Mouse (Mus musculus): ENCODE data around the gene B230217C12Rik. TPM values are rescaled to one million over a fixed set of nuclear protein-coding genes. Genes with fewer than 3 reads are reported as not detected.
"Not testable (repeated sequence)": the region's sequence is repeated elsewhere in the genome, so short reads cannot be mapped to it uniquely, and the experiment has no call there.

The B230217C12Rik gene
- polyA plus RNA-seq, 1 experiment from 2014 or later: 11.7 TPM

GRCm38 (mm10) chr11:97832001-97832400 lies 8.6 kb upstream of the B230217C12Rik start:
- no peak overlapping the region for H3K27ac ChIP-seq
- H3K4me3 ChIP-seq: no peak overlapping the region
- H3K9me3 ChIP-seq: no peaks in the 10 kb centered on the region
- H3K9ac ChIP-seq: no peak overlapping the region
- H3K27me3 ChIP-seq: no peaks in the 10 kb centered on the region
- H3K4me2 ChIP-seq (replicated peaks): no peak overlapping the region
- ATAC-seq (ENCODE audit: low FRiP score, low read depth): no peak
- peaks cover 91% of the 10 kb centered on the region for H3K36me3 ChIP-seq
- no peaks in the 10 kb centered on the region for H3K4me1 ChIP-seq
- 85% methylated on average over 11 of the region's 11 CpGs for WGBS

GRCm38 (mm10) chr11:97833352-97833751 lies 7.2 kb upstream of the B230217C12Rik start:
- Histone ChIP-seq H3K36me3 (peaks cover 92% of the 10 kb centered on the region), H3K27me3 (no peaks in the 10 kb centered on the region), H3K4me3 (no peak overlapping the region), H3K4me1 (no peaks in the 10 kb centered on the region), H3K9me3 (no peaks in the 10 kb centered on the region), H3K9ac (no peak overlapping the region), H3K27ac (no peak overlapping the region), H3K4me2 (replicated peaks) (no peak overlapping the region)
- ATAC-seq (ENCODE audit: low FRiP score, low read depth): no peak
- 87% methylated on average over 15 of the region's 15 CpGs for WGBS

DNA sequence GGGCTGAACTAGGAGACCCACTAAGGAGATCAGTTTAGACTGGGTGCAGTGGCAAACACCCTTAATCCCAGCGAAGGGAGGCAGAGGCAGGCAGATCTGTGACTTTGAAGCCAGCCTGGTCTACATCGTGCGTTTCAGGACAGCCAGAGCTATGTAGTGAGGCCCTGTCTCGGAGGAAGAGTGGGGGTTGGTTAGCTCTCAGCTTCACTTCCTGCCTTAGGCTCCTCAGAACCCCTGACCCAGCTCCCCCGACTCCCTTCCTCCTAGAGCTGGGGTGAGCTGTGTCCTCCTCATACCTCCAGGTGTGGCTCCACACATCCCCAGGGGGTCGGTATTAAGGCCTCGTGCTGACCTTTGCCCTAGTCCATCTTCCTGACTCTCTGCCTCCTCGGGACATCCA lies 4.0 kb upstream of the B230217C12Rik start:
- ATAC-seq (ENCODE audit: low FRiP score, low read depth): no peak

GRCm38 (mm10) chr11:97837051-97837450 lies 3.5 kb upstream of the B230217C12Rik start:
- not testable (repeated sequence) for ATAC-seq (ENCODE audit: low FRiP score, low read depth)

More for the DNA sequence above, 4.0 kb upstream of the B230217C12Rik start:
- H3K4me1 ChIP-seq: peaks cover 14% of the 10 kb centered on the region
- peaks cover 69% of the 10 kb centered on the region for H3K36me3 ChIP-seq
- 61% methylated on average over 8 of the region's 8 CpGs for WGBS
- no peak overlapping the region for H3K9ac ChIP-seq
- no peak overlapping the region for H3K27ac ChIP-seq
- H3K4me3 ChIP-seq: no peak overlapping the region
- H3K27me3 ChIP-seq: no peaks in the 10 kb centered on the region
- H3K9me3 ChIP-seq: no peaks in the 10 kb centered on the region
- no peak overlapping the region for H3K4me2 ChIP-seq (replicated peaks)

GRCm38 (mm10) chr11:97837641-97838149 lies 2.9 kb upstream of the B230217C12Rik start:
- WGBS: 82% methylated on average over 7 of the region's 7 CpGs
- Histone ChIP-seq H3K9ac (no peak overlapping the region), H3K36me3 (peaks cover 58% of the 10 kb centered on the region), H3K4me1 (peaks cover 22% of the 10 kb centered on the region), H3K9me3 (no peaks in the 10 kb centered on the region), H3K27ac (no peak overlapping the region), H3K4me3 (no peak overlapping the region), H3K4me2 (replicated peaks) (no peak overlapping the region), H3K27me3 (no peaks in the 10 kb centered on the region)
- no peak for ATAC-seq (ENCODE audit: low FRiP score, low read depth)

More at GRCm38 (mm10) chr11:97837051-97837450, 3.5 kb upstream of the B230217C12Rik start:
- not testable (repeated sequence) for H3K9me3 ChIP-seq; H3K9ac ChIP-seq; H3K27me3 ChIP-seq; H3K4me3 ChIP-seq; H3K4me2 ChIP-seq (replicated peaks); H3K27ac ChIP-seq
- Histone ChIP-seq H3K36me3 (peaks cover 64% of the 10 kb centered on the region), H3K4me1 (peaks cover 19% of the 10 kb centered on the region)
- 79% methylated on average over 9 of the region's 9 CpGs for WGBS

DNA sequence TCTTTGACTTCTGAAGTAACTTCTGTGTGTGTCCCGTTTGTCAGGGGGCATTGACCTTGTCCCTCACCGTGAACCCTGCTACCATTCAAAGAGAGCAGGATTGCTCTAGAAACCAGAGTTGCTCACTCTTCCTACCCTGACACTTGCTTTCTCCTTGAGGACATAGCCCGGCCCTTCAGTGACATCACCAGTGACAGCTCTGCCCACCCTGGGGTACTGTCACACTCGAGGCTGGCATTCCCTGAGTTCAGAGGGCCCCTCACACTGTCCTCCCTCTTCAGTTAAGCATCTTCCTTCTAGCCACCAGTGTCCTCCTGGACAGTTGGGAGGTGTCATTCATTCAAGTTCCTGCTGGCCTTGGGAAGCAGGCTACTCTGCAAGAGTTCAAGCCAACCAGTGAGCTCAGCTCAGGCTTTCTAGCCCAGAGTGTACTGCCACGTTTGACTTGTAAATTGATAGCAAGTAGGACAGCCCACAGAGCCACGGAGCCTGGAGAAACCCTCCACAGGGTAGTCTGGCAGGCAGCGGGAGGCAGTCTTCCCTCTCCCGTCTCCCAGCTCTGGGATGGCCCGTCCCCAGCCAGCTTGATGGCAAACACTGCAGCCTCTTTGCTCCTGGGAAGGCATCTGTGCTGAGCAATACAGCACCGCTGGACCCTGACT lies 1.7 kb upstream of the B230217C12Rik start:
- H3K9me3 ChIP-seq: no peaks in the 10 kb centered on the region
- H3K27ac ChIP-seq: peak overlapping the region; percentile 55; the same call in 1 of the 2 replicates
- no peak for ATAC-seq (ENCODE audit: low FRiP score, low read depth)
- no peak overlapping the region for H3K4me3 ChIP-seq
- H3K36me3 ChIP-seq: peaks cover 50% of the 10 kb centered on the region
- no peak overlapping the region for H3K4me2 ChIP-seq (replicated peaks)
- no peaks in the 10 kb centered on the region for H3K27me3 ChIP-seq
- H3K4me1 ChIP-seq: peaks cover 22% of the 10 kb centered on the region
- 36% methylated on average over 10 of the region's 10 CpGs for WGBS
- H3K9ac ChIP-seq: no peak overlapping the region

GRCm38 (mm10) chr11:97839441-97840134 lies 992 bp upstream of the B230217C12Rik start:
- ATAC-seq (ENCODE audit: low FRiP score, low read depth): no peak
- H3K4me2 ChIP-seq (replicated peaks): no peak overlapping the region
- H3K4me1 ChIP-seq: peaks cover 22% of the 10 kb centered on the region
- peak overlapping the region; percentile 55; the same call in 1 of the 2 replicates for H3K27ac ChIP-seq
- H3K9ac ChIP-seq: no peak overlapping the region
- H3K27me3 ChIP-seq: no peaks in the 10 kb centered on the region
- no peak overlapping the region for H3K4me3 ChIP-seq
- H3K9me3 ChIP-seq: no peaks in the 10 kb centered on the region
- H3K36me3 ChIP-seq: peaks cover 43% of the 10 kb centered on the region
- WGBS: 50% methylated on average over 11 of the region's 11 CpGs

- peak overlapping the region; percentile 76; the same call in 1 of the 2 replicates for H3K9ac ChIP-seq
- H3K27ac ChIP-seq: peak overlapping the region; percentile 85; the same call in 1 of the 2 replicates
- no peaks in the 10 kb centered on the region for H3K27me3 ChIP-seq
- H3K4me1 ChIP-seq: peaks cover 22% of the 10 kb centered on the region
- peak overlapping the region; percentile 57 for H3K4me3 ChIP-seq
- H3K9me3 ChIP-seq: no peaks in the 10 kb centered on the region
- ATAC-seq (ENCODE audit: low FRiP score, low read depth): no peak
- WGBS: 74% methylated on average over 2 of the region's 2 CpGs
- H3K36me3 ChIP-seq: peaks cover 38% of the 10 kb centered on the region
- H3K4me2 ChIP-seq (replicated peaks): peak overlapping the region; percentile 69
Measured at GRCm38 (mm10) chr11:97840135-97840490, 467 bp upstream of the B230217C12Rik start.

GRCm38 (mm10) chr11:97840991-97841661 lies 546 bp downstream of the B230217C12Rik start:
- Histone ChIP-seq H3K4me2 (replicated peaks) (peak overlapping the region; percentile 69), H3K27me3 (no peaks in the 10 kb centered on the region), H3K9me3 (no peaks in the 10 kb centered on the region), H3K36me3 (peaks cover 28% of the 10 kb centered on the region), H3K4me3 (peak overlapping the region; percentile 57), H3K27ac (peak overlapping the region; percentile 85), H3K9ac (peak overlapping the region; percentile 76), H3K4me1 (peaks cover 22% of the 10 kb centered on the region)
- ATAC-seq (ENCODE audit: low FRiP score, low read depth): peak; percentile 93
- WGBS: 2% methylated on average over 22 of the region's 22 CpGs

- peak overlapping the region; percentile 48; the same call in 1 of the 2 replicates for H3K9ac ChIP-seq
- peak overlapping the region; percentile 57 for H3K4me3 ChIP-seq
- 52% methylated on average over 4 of the region's 4 CpGs for WGBS
- no peaks in the 10 kb centered on the region for H3K27me3 ChIP-seq
- H3K27ac ChIP-seq: peak overlapping the region; percentile 28; the same call in 1 of the 2 replicates
- H3K4me1 ChIP-seq: peaks cover 22% of the 10 kb centered on the region
- ATAC-seq (ENCODE audit: low FRiP score, low read depth): no peak
- peaks cover 19% of the 10 kb centered on the region for H3K36me3 ChIP-seq
- peak overlapping the region; percentile 69 for H3K4me2 ChIP-seq (replicated peaks)
- no peaks in the 10 kb centered on the region for H3K9me3 ChIP-seq
Measured at GRCm38 (mm10) chr11:97842001-97842400, 1.4 kb downstream of the B230217C12Rik start.

- Histone ChIP-seq H3K27me3 (no peaks in the 10 kb centered on the region), H3K4me3 (no peak overlapping the region), H3K36me3 (no peaks in the 10 kb centered on the region), H3K9ac (no peak overlapping the region), H3K9me3 (no peaks in the 10 kb centered on the region), H3K4me2 (replicated peaks) (no peak overlapping the region), H3K27ac (no peak overlapping the region), H3K4me1 (no peaks in the 10 kb centered on the region)
- ATAC-seq (ENCODE audit: low FRiP score, low read depth): no peak
- 51% methylated on average over 6 of the region's 6 CpGs for WGBS
Measured at GRCm38 (mm10) chr11:97850367-97850766, 9.8 kb downstream of the B230217C12Rik start.

DNA sequence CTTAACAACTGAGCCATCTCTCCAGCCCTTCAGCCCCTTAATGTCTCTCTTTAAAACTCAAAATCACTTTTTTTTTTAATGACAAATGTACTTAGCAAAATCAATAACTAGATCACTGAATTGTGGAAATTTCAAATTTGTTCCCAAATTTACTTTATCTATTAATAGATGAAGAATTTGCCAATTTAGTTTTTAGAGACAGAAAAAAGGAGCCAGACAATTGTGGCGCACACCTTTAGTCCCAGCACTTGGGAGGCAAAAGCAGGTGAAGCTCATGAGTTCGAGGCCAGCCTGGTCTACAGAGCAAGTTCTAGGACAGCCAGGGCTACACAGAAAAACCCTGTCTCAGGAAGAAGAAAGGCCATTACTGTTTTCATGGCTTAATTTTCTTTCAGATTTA lies 11.0 kb downstream of the B230217C12Rik start:
- H3K27me3 ChIP-seq: no peaks in the 10 kb centered on the region
- H3K27ac ChIP-seq: no peak overlapping the region
- H3K9me3 ChIP-seq: no peaks in the 10 kb centered on the region
- H3K9ac ChIP-seq: no peak overlapping the region
- H3K4me3 ChIP-seq: no peak overlapping the region
- H3K4me2 ChIP-seq (replicated peaks): no peak overlapping the region
- no peaks in the 10 kb centered on the region for H3K36me3 ChIP-seq
- no peaks in the 10 kb centered on the region for H3K4me1 ChIP-seq
- 88% methylated on average over 2 of the region's 2 CpGs for whole genome bisulfite sequencing
- no peak for ATAC-seq (ENCODE audit: low FRiP score, low read depth)
